Mouse (Mus musculus): ENCODE data around the gene Ankrd55. TPM values are rescaled to one million over a fixed set of nuclear protein-coding genes. Genes with fewer than 3 reads are reported as not detected.

The Ankrd55 gene
- 1.9 TPM for polyA plus RNA-seq (2015; fragmentation: Illumina TruSeq; extraction: RNeasy Lipid Tissue Mini Kit (QIAGEN cat#74804); ENCODE audit: insufficient read depth, low replicate concordance)

DNA sequence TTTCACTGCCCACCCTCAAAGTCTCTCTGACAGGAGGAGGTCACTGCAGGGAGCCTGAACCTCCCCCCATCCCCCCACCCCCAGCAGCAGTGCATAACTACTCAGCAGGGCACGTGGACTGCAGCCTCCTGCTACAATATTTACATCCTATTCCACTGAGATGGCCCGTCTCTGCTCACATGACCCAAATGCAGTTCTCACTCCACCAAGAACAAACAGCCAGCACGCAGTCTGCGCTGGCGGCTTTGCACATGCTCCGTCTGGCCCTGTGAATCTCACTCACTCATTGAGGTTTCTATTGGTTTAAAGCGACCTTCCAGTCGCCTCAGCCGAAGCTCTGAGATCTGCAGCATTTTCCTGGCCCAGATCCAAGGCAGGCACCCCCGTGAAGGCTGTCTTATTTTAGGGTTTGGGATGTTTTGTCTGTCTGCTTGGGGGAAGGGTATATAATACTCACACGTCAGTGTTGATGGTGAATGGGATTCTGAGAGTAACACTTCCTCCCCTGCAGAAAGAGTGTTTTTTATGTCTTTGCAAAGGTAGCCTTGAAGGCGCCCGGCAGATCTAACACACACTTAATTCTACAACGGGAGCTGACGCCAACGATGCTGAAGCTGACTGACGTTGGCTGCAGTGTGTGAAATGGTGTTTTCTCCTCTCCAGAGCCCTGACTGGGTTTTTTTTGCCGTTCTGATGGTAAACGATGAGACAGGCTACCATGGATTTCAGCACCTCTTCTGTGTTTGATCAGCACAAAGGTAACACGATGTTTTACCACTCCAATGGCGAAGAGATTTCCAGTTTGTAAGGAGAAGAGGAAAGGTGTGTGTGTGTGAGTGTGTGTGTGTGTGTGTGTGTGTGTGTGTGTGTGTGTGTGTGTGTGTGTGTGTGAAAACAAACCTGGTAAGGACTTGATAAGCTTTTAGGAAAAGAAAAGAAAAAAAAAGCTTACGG is at the start of gene Ankrd55:
Gene Ankrd55, plus strand, starts transcription at position 227 of the 954 bp plus-strand sequence.

Other genes with a start within 250 kb of the Ankrd55 start
- 128 TPM for gene Il6st, start 175.6 kb downstream of the Ankrd55 start, polyA plus RNA-seq (2015; fragmentation: Illumina TruSeq; extraction: RNeasy Lipid Tissue Mini Kit (QIAGEN cat#74804); ENCODE audit: insufficient read depth, low replicate concordance)

All from spleen, adult 10 weeks (tissue).